Mouse (Mus musculus): ENCODE data around the gene Zfp771. TPM values are rescaled to one million over a fixed set of nuclear protein-coding genes. Genes with fewer than 3 reads are reported as not detected.

Zfp771 gene
- polyA plus RNA-seq, 1 experiment from 2014 or later, result 49.3 TPM

- Histone ChIP-seq H3K27ac (no peak overlapping the region), H3K27me3 (ENCODE audit: insufficient read depth, low read length) (no peaks in the 10 kb centered on the region), H3K9ac (ENCODE audit: low read depth, low read length) (no peak overlapping the region), H3K36me3 (ENCODE audit: insufficient read depth, low read length) (no peaks in the 10 kb centered on the region), H3K4me2 (ENCODE audit: low read length) (no peak overlapping the region), H3K4me3 (replicated peaks; ENCODE audit: low read depth, low read length) (no peak overlapping the region), H3K9me3 (replicated peaks; ENCODE audit: low read length) (no peaks in the 10 kb centered on the region), H3K4me1 (replicated peaks; ENCODE audit: insufficient read depth, low read length) (no peaks in the 10 kb centered on the region)
- no peak for ATAC-seq (replicated peaks; ENCODE audit: low FRiP score, low read depth)
- no peak for TF ChIP-seq CTCF (IDR thresholded peaks at IDR 0.05; ENCODE audit: low read depth)
- 73% methylated on average over 6 of the region's 6 CpGs for WGBS
- DNase-seq (ENCODE audit: low spot score), result no peak
Observed at GRCm38 (mm10) chr7:127223515-127224478, 20.3 kb upstream of the Zfp771 start.

DNA sequence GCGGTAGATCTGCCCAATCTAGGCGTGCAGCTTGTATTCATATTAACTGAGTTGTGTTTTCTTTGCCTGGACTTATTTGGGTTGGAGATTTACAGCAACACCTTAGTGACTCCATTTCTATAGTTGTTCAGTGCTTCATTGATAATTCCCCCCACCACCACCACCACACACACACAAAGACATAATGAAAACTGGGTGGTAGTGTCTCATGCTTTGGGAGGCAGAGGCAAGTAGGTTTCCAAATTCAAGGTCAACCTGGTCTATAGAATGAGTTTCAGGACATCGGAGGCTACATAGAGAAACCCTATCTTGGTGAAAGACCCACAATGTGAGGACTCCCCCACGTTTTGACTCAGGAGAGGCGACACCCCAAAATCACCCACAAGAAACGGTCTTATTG lies 19.5 kb upstream of the Zfp771 start:
- no peak overlapping the region for H3K4me2 ChIP-seq (ENCODE audit: low read length)
- DNase-seq (ENCODE audit: low spot score) (no peak), ATAC-seq (replicated peaks; ENCODE audit: low FRiP score, low read depth) (no peak)
- no peak overlapping the region for H3K4me3 ChIP-seq (replicated peaks; ENCODE audit: low read depth, low read length)
- H3K9ac ChIP-seq (ENCODE audit: low read depth, low read length), result no peak overlapping the region
- no peak for TF ChIP-seq CTCF (IDR thresholded peaks at IDR 0.05; ENCODE audit: low read depth)
- H3K9me3 ChIP-seq (replicated peaks; ENCODE audit: low read length), result no peaks in the 10 kb centered on the region
- no peaks in the 10 kb centered on the region for H3K27me3 ChIP-seq (ENCODE audit: insufficient read depth, low read length)
- H3K27ac ChIP-seq, result no peak overlapping the region
- no peaks in the 10 kb centered on the region for H3K36me3 ChIP-seq (ENCODE audit: insufficient read depth, low read length)
- H3K4me1 ChIP-seq (replicated peaks; ENCODE audit: insufficient read depth, low read length), result no peaks in the 10 kb centered on the region
- WGBS, result 89% methylated on average over 6 of the region's 6 CpGs

DNA sequence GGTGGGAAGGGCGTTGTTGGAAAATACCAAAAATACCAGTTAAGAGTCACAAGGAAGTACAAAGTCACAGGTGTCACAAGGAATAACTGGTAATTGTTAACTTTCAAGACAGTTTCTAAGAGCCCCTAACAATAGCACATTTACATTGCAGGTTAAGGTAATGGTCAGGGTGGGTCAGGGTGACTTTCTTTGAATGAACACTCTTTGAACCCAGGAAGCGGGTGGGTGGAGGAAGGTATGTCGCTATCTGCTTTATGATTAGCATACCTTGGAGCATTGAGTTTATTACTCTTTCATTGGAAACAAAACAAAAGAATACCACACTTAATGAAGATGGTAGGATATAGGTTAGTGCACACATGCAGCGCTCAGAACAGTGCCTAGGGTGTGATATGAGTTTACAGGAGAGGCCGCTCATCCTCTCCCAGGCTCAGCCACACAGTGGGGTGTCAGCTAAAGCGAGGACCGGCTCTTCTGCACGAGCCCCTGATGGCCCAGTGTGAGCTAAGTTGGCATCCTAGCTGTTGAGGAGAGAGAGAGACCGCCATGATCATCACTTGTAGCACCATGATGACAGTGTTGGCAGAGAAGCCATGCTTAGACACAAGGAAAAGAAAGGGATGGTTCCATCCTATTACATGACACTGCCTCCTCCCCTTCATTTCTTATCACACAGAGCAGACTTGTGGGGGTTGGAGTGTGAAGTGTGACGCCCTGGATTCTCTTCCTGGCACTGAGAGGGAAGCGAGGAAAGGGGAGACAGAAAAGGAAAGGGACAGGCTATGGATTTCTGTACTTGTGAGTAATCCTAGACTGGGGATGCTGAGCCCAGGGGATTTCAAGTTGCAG lies 18.7 kb upstream of the Zfp771 start:
- H3K27ac ChIP-seq, result no peak overlapping the region
- DNase-seq (ENCODE audit: low spot score) (no peak), ATAC-seq (replicated peaks; ENCODE audit: low FRiP score, low read depth) (no peak)
- H3K9ac ChIP-seq (ENCODE audit: low read depth, low read length), result no peak overlapping the region
- no peak overlapping the region for H3K4me3 ChIP-seq (replicated peaks; ENCODE audit: low read depth, low read length)
- H3K27me3 ChIP-seq (ENCODE audit: insufficient read depth, low read length), result no peaks in the 10 kb centered on the region
- H3K36me3 ChIP-seq (ENCODE audit: insufficient read depth, low read length), result no peaks in the 10 kb centered on the region
- H3K4me2 ChIP-seq (ENCODE audit: low read length), result no peak overlapping the region
- H3K9me3 ChIP-seq (replicated peaks; ENCODE audit: low read length), result no peaks in the 10 kb centered on the region
- TF ChIP-seq CTCF (IDR thresholded peaks at IDR 0.05; ENCODE audit: low read depth), result no peak
- 84% methylated on average over 11 of the region's 11 CpGs for WGBS
- H3K4me1 ChIP-seq (replicated peaks; ENCODE audit: insufficient read depth, low read length), result no peaks in the 10 kb centered on the region

DNA sequence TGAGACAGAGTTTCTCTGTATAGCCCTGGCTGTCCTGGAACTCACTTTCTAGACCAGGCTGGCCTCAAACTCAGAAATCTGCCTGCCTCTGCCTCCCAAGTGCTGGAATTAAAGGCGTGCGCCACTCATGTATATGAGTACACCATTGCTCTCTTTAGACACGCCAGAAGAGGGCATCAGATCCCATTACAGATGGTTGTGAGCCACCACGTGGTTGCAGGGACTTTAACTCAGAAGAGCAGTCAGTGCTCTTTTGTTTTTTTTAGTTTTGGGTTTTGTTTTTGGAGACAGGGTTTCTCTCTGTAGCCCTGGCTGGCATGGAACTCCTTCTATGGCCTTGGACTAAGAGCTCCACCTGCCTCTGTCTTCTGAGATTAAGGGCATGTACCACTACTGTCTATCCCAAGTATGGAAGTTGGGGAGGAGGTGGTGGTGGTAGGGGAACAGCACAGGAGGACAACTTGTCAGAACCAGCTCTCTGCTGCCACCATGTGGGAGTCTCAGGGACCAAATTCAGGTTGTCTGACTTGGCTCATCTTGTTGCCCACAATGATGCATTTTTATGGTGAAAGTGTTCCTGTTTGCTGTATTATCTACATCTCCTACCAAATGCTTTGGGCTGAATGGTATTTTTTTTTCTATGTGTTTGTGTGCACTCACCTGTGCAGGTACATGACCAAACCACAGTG lies 15.3 kb upstream of the Zfp771 start:
- Histone ChIP-seq H3K27me3 (ENCODE audit: insufficient read depth, low read length) (no peaks in the 10 kb centered on the region), H3K27ac (peak overlapping the region; percentile 50; the same call in 1 of the 2 replicates), H3K4me2 (ENCODE audit: low read length) (no peak overlapping the region), H3K9ac (ENCODE audit: low read depth, low read length) (no peak overlapping the region), H3K36me3 (ENCODE audit: insufficient read depth, low read length) (no peaks in the 10 kb centered on the region), H3K4me3 (replicated peaks; ENCODE audit: low read depth, low read length) (no peak overlapping the region), H3K4me1 (replicated peaks; ENCODE audit: insufficient read depth, low read length) (peaks cover 13% of the 10 kb centered on the region), H3K9me3 (replicated peaks; ENCODE audit: low read length) (no peaks in the 10 kb centered on the region)
- 73% methylated on average over 4 of the region's 4 CpGs for WGBS
- TF ChIP-seq CTCF (IDR thresholded peaks at IDR 0.05; ENCODE audit: low read depth), result peak; percentile 82
- DNase-seq (ENCODE audit: low spot score) (peak; percentile 88), ATAC-seq (replicated peaks; ENCODE audit: low FRiP score, low read depth) (no peak)

DNA sequence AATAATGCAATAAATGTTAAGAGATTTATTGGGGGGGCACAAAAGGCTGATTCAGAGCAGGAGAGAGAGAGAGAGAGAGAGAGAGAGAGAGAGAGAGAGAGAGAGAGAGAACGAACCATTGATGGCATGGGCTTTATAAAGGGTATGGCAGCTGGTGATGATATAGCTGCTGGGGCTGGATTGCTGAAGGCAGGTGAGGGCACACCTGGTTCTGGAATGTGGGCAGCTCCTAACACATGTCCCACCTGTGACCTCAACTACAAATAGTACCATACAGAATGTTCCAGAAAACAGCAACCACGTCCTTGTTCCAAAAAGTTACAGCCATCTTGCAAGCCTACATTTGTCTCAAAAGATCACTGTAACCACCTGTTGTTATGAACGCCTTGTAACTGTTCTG lies 12.7 kb upstream of the Zfp771 start:
- peaks cover 16% of the 10 kb centered on the region for H3K36me3 ChIP-seq (ENCODE audit: insufficient read depth, low read length)
- 52% methylated on average over 3 of the region's 3 CpGs for WGBS
- H3K27me3 ChIP-seq (ENCODE audit: insufficient read depth, low read length), result no peaks in the 10 kb centered on the region
- peaks cover 13% of the 10 kb centered on the region for H3K4me1 ChIP-seq (replicated peaks; ENCODE audit: insufficient read depth, low read length)
- no peak for TF ChIP-seq CTCF (IDR thresholded peaks at IDR 0.05; ENCODE audit: low read depth)
- H3K4me3 ChIP-seq (replicated peaks; ENCODE audit: low read depth, low read length), result peak overlapping the region; percentile 90
- no peak for DNase-seq (ENCODE audit: low spot score)
- H3K9me3 ChIP-seq (replicated peaks; ENCODE audit: low read length), result no peaks in the 10 kb centered on the region
- ATAC-seq (replicated peaks; ENCODE audit: low FRiP score, low read depth), result no peak
- peak overlapping the region; percentile 97; the same call in 1 of the 2 replicates for H3K27ac ChIP-seq
- H3K4me2 ChIP-seq (ENCODE audit: low read length), result peak overlapping the region; percentile 67
- peak overlapping the region; percentile 87; the same call in 1 of the 2 replicates for H3K9ac ChIP-seq (ENCODE audit: low read depth, low read length)

Measured in kidney, postnatal 0 days (tissue).